Mouse (Mus musculus) liver, adult (tissue): ENCODE measurements around the gene Uba52.

Experiments used
- GATA4 ChIP-seq: IDR thresholded peaks from 2 replicates; pipeline ENCODE4 v1.6.1; 2014; ENCODE audit warnings: mild to moderate bottlenecking, low read length; ENCODE audit not compliant: insufficient replicate concordance

Gene Uba52

GRCm38 (mm10) chr8:70539077-70539813 lies 28.6 kb upstream of the Uba52 start, which contains the start of gene Ell:
TSS of gene Ell (plus strand) at chr8:70539457.
- no peak for TF ChIP-seq GATA4

GRCm38 (mm10) chr8:70538633-70539076 lies 28.1 kb upstream of the Uba52 start:
- TF ChIP-seq GATA4: no peak

- TF ChIP-seq GATA4: peak; percentile 74
Measured at GRCm38 (mm10) chr8:70538024-70538579, 27.5 kb upstream of the Uba52 start.

- no peak for TF ChIP-seq GATA4
Measured at GRCm38 (mm10) chr8:70535701-70536100, 25.1 kb upstream of the Uba52 start.

GRCm38 (mm10) chr8:70535221-70535620 lies 24.6 kb upstream of the Uba52 start:
- no peak for TF ChIP-seq GATA4

GRCm38 (mm10) chr8:70534281-70534680 lies 23.7 kb upstream of the Uba52 start:
- TF ChIP-seq GATA4: no peak

- no peak for TF ChIP-seq GATA4
Measured at GRCm38 (mm10) chr8:70530314-70530713, 19.7 kb upstream of the Uba52 start.

GRCm38 (mm10) chr8:70529741-70530161 lies 19.1 kb upstream of the Uba52 start:
- no peak for TF ChIP-seq GATA4

- no peak for TF ChIP-seq GATA4
Measured at GRCm38 (mm10) chr8:70529299-70529698, 18.7 kb upstream of the Uba52 start.

GRCm38 (mm10) chr8:70528182-70528797 lies 17.7 kb upstream of the Uba52 start:
- TF ChIP-seq GATA4: no peak

GRCm38 (mm10) chr8:70527512-70528181 lies 17.0 kb upstream of the Uba52 start, which contains the start of the genes Fkbp8 and Kxd1:
TSS of gene Fkbp8 (plus strand) at chr8:70527724.
TSS of gene Kxd1 (minus strand) at chr8:70527956.
- TF ChIP-seq GATA4: peak; percentile 17; the same call in 1 of the 2 replicates

GRCm38 (mm10) chr8:70527111-70527511 lies 16.5 kb upstream of the Uba52 start:
- no peak for TF ChIP-seq GATA4

GRCm38 (mm10) chr8:70522592-70523403 lies 12.2 kb upstream of the Uba52 start:
- TF ChIP-seq GATA4: peak; percentile 94

GRCm38 (mm10) chr8:70519606-70520005 lies 9.0 kb upstream of the Uba52 start:
- no peak for TF ChIP-seq GATA4

GRCm38 (mm10) chr8:70519043-70519442 lies 8.4 kb upstream of the Uba52 start:
- no peak for TF ChIP-seq GATA4
